Mouse (Mus musculus) brain, embryonic 14.5 days (tissue): ENCODE measurements around the gene Aig1. TPM values are rescaled to one million over a fixed set of nuclear protein-coding genes. Genes with fewer than 3 reads are reported as not detected.

ENCODE experiments used
- DNase-seq: peaks from one replicate; pipeline ENCODE4 v3.0.0-alpha.2; 2011; ENCODE audit warnings: low read depth
- CTCF ChIP-seq: fragments of 200-500 bp; IDR thresholded peaks from 2 replicates; pipeline ENCODE4 v1.5.1; 2012; ENCODE audit warnings: inconsistent platforms, mild to moderate bottlenecking, moderate library complexity, borderline replicate concordance; ENCODE audit not compliant: insufficient read depth, insufficient read length; ENCODE audit errors: extremely low read depth
- POLR2A ChIP-seq: fragments of 200-500 bp; IDR thresholded peaks from 2 replicates; pipeline ENCODE4 v1.6.1; 2012; ENCODE audit warnings: mild to moderate bottlenecking, inconsistent platforms, borderline replicate concordance; ENCODE audit not compliant: poor library complexity, insufficient read depth, insufficient read length, severe bottlenecking; ENCODE audit errors: extremely low read depth
- polyA plus RNA-seq: library from polyadenylated mRNA; depleted of rRNA; stranded (reverse); fragments of >200 nt; gene quantifications from 2 replicates; pipeline ENCODE4 v1.2.3, GENCODE M21; 2012

The Aig1 gene
- polyA plus RNA-seq, 1 experiment, result 47.5 TPM

DNA sequence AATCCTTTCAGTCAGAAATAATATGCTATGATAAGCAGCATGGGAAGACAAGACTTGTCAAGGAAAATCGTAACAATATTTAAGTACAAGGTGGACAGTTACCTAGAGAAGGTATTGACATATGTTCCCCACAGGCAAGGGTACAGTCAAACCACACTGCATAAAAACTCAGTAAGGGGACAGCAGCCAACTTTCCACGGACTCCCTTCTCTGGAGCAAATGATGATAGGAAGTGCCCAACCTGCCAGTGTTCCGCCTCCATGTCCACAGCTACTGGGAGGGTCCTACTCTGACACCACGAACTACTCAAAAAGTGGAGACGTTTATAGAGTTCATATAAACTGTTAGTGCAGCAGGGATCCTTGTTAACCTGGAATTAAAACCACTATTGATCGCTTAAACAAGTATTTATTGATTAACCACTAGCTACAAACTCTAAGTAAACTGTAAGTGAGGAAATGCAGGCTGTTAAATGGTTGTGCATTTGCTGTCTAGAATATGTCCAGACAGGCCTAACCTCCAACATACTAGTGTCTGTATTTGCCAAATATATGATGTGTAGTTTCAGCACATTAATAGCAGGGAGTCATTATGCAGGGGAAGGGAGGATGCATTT lies 30.2 kb downstream of the Aig1 start:
- TF ChIP-seq POLR2A (no peak), CTCF (no peak)
- DNase-seq, result no peak

- no peak for DNase-seq
- TF ChIP-seq POLR2A (no peak), CTCF (no peak)
Measured at GRCm38 (mm10) chr10:13837709-13838456, 30.9 kb downstream of the Aig1 start.

DNA sequence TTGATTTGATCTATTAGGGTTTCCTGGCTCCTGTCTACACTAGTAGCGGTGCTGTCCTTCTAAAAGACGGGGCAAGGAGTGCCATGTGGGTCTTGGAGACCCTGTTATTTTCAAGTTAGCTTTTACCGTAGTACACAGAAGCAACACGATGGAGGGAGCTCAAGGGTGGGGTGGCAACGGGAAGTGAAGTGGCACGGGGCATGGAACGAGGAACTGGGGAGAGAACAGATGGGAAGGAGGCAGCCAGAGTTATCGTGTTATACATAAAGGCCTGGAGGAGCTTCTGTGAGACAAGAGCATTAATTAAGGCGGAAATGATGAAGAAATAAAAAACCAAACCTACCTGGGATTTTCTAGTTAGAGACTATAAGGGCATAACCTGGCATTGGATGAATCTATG lies 31.8 kb downstream of the Aig1 start:
- peak; percentile 8 for DNase-seq

GRCm38 (mm10) chr10:13835737-13836475 lies 32.9 kb downstream of the Aig1 start:
- DNase-seq, result peak; percentile 15
- TF ChIP-seq CTCF (no peak), POLR2A (no peak)

More for the DNA sequence above, 31.8 kb downstream of the Aig1 start:
- TF ChIP-seq POLR2A (no peak), CTCF (no peak)

DNA sequence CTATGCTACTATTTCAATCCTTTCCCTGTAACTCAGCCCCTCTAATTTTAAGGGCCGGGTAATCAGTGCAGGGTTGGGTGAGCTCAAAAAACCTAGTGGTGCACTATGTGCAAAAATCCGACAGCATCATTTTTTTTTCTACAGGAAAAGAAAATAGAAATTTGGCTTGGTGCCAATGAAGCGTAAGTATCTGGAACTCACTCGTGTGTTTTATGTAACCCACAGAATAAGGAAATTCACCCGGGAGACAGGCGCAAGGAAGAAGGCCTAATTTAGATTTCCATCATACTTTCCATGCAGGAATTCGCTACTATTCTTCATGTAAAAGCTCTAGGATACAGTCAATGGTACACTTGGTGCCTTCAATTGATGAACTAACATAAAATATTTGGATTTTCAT lies 34.7 kb downstream of the Aig1 start:
- DNase-seq, result peak; percentile 24
- TF ChIP-seq CTCF, result no peak
- TF ChIP-seq POLR2A, result no peak

DNA sequence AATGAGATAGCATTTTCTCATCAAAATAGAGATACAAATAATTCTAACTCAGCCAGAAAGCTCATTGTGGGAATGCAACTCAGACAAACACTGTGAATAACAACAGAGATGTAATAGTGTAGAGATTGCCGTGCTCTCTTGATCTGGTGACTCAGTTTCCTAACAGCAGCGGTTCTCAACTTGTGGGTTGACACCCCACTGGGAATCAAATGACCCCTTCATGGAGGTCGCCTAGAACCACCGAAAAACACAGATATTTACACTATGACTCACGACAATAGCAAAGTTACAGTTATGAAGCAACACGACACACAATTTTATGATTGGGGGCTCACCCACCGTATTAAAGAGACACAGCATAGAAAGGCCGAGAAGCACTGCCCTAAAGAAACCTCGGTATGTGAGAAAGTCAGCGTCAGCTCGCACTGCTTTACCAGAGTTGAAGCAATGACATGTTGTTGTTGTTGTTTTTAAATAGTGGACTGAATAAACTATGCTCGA lies 35.7 kb downstream of the Aig1 start:
- TF ChIP-seq CTCF (no peak), POLR2A (no peak)
- no peak for DNase-seq

- no peak for TF ChIP-seq POLR2A
- no peak for TF ChIP-seq CTCF
Measured at GRCm38 (mm10) chr10:13832546-13833033, 36.2 kb downstream of the Aig1 start.

GRCm38 (mm10) chr10:13827150-13827549 lies 41.6 kb downstream of the Aig1 start:
- no peak for DNase-seq
- TF ChIP-seq CTCF (no peak), POLR2A (no peak)

More at GRCm38 (mm10) chr10:13832546-13833033, 36.2 kb downstream of the Aig1 start:
- no peak for DNase-seq

DNA sequence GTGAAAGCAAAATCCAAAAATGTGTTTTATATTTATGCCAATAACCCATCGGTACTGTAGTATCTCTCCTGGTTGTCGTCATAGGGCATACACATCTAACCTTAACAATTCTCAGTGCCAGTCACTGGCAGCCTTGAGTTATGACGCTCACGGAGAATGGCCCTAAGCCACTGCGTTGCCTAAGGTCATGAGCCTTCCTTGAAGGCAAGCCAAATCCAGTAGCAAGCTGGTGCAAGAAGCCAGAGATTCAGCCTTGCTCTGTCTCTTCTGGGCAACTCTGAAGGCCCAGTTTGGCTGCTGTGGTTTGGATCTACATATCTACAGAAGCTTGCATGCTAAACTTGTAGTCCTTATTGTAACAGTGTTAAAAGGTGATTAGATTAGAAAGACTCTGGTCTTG lies 55.2 kb downstream of the Aig1 start:
- no peak for TF ChIP-seq CTCF
- TF ChIP-seq POLR2A, result no peak
- no peak for DNase-seq

- no peak for TF ChIP-seq POLR2A
- no peak for TF ChIP-seq CTCF
- no peak for DNase-seq
Measured at GRCm38 (mm10) chr10:13808291-13808690, 60.5 kb downstream of the Aig1 start.

- TF ChIP-seq POLR2A (no peak), CTCF (no peak)
- no peak for DNase-seq
Measured at GRCm38 (mm10) chr10:13806806-13807205, 62.0 kb downstream of the Aig1 start.

DNA sequence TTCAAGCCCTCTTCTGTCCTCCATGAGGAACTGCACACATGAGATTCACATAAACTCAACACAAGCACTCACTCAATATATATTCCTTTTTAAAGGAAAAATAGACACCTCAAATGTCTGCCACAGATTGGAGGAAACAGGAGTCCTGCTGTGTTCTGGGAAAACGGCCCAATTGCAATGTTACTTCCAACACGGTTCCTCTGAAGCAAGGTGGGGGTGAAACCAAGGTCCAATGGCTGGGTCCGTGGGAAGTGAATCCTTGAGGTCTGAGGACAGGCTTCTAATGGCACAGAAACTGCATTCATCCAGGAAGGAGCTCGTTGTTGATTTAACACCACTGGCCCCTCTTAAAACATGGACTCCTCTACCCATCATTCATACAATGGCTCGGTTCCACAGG lies 67.5 kb downstream of the Aig1 start:
- no peak for DNase-seq
- TF ChIP-seq CTCF, result no peak
- no peak for TF ChIP-seq POLR2A
